Mouse (Mus musculus): ENCODE data around the gene Eci1. TPM values are rescaled to one million over a fixed set of nuclear protein-coding genes. Genes with fewer than 3 reads are reported as not detected.
A peak's percentile ranks its signal among the peaks of the same experiment; 100 is the strongest.
"Not testable (repeated sequence)": the region's sequence is repeated elsewhere in the genome, so short reads cannot be mapped to it uniquely, and the experiment has no call there.

The Eci1 gene
- total and polyA plus RNA-seq, 3 experiments: 163 to 325 (median 303) TPM

DNA sequence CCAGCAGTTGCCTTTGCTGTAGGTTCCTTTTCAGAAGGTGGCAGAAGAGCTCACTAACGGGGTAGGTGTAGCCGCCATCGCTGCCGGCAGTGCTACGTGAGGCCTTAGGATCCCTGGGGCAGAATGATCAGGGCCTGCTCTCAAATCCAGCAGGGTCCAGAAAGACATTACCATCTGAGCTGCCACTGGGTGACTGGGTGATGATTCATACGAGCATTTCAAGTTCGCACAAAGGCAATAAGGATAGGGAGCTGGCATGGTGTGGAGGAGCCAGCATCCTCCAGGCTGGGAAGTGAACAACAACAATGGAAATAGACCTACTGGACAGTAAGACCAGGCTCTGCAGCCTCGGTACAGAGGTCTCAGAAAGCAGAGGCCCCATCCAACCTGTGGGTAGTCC is 13.9 kb downstream of the Eci1 start:
- DNase-seq: peak; percentile 52

DNA sequence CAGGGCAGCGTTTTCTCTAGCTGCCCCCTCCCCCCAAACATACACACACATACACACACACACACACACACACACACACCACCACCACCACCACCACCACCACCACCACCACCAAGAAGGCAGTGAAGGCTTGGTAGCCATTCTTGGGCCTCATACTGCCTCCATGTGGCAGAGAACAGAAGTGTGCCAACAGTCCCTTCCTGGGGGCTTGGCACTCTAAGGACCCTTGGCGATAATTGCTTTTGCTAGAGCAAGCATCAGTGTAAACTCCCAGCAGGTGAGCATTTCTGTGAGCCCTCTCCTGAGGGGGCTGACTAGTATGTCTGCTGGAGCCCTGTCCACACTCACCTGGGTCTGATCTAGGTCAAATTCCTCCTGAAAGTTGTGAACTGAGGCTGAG is 14.7 kb downstream of the Eci1 start:
- no peak for DNase-seq

DNA sequence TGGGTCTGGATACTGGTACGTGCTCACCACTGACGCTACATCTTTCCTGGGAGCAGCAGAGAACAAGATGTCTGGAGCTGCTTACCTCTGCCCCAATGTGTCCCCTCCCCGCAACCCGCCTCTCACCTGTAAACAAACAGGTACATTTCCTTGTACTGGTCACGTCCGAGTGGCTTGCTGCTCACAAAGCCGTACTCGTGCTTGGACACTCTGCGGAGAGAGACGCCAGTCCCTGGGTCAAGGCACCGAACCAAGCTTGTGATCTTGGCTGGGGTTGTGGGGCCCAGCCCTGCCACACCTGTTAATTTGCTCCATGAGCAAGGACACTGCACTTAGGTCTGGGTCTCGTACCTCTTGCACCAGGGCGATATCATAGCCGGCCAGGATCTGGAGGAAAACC is 15.7 kb downstream of the Eci1 start:
- DNase-seq: no peak

DNA sequence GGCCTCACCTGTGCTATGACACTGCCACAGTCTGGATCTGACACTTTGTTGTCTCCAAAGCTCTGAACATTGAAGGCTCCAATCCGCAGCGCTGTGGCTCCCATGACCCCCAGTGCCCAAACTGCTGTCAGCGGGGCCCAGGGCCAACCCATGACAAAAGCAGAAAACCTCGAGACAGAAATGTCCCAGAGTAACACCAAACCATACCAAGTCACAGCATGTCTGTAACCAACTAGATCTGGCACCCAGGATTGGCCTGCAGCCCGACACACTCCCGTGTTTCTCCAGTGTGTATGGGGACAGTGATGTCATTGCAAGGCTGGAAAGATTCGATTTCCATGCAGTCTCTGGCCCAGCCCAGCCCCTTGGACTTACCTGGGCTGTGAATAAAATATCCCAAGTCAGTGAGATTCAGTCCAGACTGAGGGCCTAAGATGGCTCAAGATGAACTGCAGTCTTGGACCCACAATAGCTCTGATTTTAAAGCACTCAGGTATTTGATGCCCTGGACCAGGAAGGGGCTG is 16.3 kb downstream of the Eci1 start, which contains the start of gene Dnase1l2:
Dnase1l2 (minus strand) TSS at position 474 of the 524 bp plus-strand sequence.
- DNase-seq: no peak

DNA sequence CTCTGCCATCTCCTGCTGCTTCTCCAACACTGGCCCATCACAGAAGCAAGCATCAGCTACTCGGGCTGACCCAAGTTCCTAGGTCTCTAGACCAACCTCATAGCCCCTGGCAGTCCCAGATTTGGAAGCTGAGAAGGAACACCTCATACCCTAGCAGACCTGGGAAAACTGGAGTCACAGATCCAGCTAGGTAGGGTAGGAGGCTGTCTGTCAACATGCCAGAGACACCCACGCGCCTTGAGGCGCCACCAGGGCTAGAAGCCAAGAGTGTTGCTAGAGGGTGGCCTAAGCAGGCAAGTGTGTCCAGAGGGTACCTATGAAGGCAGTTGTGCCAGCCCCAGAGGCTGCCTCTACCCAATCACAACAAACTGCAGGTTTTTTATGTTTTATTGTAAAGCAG is 17.0 kb downstream of the Eci1 start:
- DNase-seq: no peak

- no peak for DNase-seq
These were observed 20.1 kb downstream of the Eci1 start for GRCm38 (mm10) chr17:24446590-24446989.

GRCm38 (mm10) chr17:24449507-24449906 is 23.1 kb downstream of the Eci1 start:
- no peak for DNase-seq

GRCm38 (mm10) chr17:24451220-24451619 is 24.8 kb downstream of the Eci1 start:
- no peak for DNase-seq

GRCm38 (mm10) chr17:24453372-24453771 is 26.9 kb downstream of the Eci1 start:
- peak; percentile 57 for DNase-seq

DNA sequence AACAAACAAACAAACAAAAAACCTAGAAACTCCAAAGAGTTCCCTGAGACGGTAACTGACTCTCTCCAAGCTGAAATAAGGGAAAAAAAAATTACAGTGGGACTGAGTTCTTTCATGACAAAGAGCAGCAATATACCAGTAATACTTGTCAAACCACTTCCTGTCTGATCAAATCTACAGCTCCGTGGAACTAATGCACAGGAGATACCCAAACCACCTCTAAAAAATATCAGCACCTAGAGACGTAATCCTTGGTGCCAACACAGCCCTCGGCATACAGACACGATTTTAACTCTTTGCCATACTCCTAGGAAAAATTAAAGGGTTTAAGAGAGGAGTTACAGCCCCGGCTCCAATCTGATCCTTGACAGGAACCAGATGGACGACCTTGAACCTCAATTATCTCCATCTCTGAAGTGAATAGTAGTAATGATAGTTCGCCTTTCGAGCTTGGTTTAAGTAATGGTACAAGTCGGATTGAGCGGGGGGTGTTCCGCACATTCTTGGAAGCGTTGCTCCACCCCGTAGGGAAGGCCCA is 27.8 kb downstream of the Eci1 start:
- no peak for DNase-seq

DNA sequence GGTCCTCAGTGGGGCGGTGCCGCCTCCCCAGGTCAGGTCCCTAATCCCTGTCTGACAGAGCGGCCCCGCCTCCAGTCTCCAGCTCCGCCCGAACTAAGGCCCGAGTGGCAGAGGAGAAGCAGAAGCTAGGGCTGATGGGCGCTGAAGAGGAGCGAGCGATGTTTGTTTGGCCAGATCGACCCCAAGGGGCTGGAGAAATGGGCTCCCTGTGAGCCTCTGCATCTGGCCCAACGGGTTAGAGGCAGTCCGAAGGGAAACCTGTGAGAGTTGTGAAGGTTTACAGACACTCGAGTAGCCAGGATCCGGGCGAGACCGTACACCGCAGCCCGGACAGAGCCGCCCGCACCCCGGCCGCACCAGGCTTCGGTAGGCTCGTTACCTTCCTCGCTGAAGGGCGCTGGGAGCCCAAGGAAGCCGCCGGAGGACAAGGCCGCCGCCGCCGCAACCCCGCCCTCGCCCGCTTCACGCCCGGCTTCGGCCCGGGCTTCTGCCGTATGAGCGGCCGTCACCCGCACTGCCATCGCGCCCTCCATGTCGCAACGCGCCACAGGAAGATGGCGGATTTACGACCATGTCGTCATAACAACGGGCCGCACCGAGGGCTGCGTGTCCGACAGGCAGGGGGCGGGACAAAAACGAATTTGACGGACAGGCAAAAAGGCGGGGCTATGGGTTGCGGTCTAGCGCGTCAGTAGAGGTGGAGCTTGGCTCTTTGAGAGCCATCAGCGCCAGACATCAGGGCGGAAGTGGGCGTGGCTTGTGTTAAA is 28.5 kb downstream of the Eci1 start:
- DNase-seq: peak; percentile 100

GRCm38 (mm10) chr17:24455523-24456206 is 29.2 kb downstream of the Eci1 start:
- not testable (repeated sequence) for DNase-seq

DNA sequence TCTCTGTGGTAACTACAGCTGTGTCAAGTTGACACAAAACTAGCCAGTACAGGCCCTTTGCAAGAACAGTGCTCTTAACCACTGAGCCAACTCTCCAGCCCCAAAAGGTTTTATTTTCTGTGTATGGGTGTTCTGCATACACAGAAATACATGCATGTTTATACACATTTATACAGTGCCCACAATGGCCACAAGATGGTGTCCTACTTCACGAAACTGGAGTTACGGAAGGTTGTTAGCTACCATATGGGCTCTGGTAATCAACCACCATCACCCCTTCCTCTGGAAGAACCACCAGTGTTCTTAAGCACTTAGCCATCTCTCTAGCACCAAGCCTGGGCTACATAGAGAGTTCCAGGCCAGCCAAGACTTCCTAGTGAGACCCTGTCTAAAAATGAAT is 35.1 kb downstream of the Eci1 start:
- no peak for DNase-seq

DNA sequence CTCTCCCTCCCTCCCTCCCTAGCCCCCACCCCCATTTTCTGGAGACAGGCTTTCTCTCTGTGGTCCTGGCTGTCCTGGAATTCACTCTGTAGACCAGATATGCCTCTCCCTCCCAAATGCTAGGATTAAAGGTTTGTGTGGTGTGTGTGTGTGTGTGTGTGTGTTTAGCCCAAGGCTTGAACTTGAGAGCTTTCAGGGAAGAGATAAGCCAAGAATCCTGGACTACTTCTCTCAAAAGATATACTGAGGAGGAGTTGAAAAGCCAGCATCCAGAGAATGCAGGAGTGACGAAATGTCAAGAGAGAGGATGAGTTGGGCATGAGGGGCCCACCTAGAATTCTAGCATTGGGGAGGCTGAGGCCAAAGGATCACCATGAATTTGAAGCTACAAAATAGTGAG is 36.5 kb downstream of the Eci1 start:
- DNase-seq: no peak

DNA sequence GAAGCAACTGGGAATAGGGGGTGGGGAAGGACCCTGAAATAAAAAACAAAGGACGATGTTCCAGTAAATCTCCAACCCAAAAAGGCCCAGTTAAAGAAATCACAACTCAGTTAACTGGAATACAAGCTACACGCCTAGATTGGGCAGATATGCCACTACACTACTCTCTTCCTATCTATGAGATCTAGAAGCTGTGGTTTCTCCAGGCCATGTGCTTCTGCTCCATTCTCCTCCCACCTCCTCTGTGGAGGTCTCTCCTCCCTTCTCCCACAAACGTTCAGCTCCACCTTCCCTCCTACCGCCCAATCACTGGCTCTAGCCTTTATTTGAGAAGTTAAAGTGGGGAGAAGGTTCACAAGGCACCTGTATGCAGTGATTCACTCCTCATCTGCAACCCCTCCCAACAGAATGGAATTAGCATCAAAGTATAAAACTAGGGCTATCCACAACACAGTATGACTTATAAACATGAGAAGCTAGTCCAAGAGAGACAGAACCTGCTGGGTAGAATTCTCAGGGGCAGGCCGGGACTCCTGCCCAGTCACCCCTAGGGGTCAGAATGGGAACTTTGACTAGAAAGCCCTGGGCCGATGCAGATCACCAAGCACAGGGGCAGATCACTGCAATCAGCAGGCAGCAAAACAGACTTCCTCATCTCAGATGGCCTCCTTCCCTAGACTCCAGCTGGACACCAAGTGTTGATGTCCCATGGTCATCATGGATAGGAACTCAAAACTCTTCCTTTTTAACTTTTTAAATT is 37.1 kb downstream of the Eci1 start:
- DNase-seq: no peak

DNA sequence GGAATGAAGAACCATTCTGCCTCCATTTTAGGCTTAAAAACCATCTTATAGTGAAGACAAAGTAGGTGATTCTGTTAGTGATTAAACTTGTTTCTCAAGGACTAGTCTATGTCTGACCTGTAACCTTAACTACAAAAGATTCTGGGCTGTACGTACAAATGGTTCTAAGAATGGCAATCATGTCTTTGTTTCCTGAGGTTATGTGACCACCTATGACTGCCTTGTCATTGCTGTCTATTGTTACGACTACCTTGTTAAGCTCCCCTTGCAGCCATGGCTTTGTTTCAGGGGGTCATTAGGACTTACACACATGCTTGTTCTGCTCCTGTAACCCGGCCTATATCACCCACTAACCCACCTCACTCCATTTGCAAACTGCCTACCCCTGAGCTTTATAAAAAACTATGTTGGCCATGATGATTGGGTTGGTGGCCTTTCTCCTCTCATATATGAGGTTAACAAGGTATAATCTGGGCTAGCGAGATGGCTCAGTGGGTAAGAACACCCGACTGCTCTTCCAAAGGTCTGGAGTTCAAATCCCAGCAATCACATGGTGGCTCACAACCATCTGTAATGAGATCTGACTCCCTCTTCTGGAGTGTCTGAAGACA is 42.3 kb downstream of the Eci1 start:
- DNase-seq: no peak

GRCm38 (mm10) chr17:24469336-24469909 is 43.0 kb downstream of the Eci1 start:
- DNase-seq: no peak

GRCm38 (mm10) chr17:24469910-24470602 is 43.6 kb downstream of the Eci1 start, which contains the start of the genes E4f1 and Pgp:
TSS of gene E4f1 (minus strand) at chr17:24470313.
TSS of gene Pgp (plus strand) at chr17:24470392.
- DNase-seq: peak; percentile 99

GRCm38 (mm10) chr17:24470701-24471527 is 44.5 kb downstream of the Eci1 start:
- peak; percentile 79 for DNase-seq

- peak; percentile 90 for DNase-seq
These were observed 46.1 kb downstream of the Eci1 start for GRCm38 (mm10) chr17:24472512-24472911.

Measured in adrenal gland, adult 2 months (tissue).